Mouse (Mus musculus) ovary, adult 18-20 months (tissue): ENCODE measurements around the gene Apold1.
A peak's percentile ranks its signal among the peaks of the same experiment; 100 is the strongest.

Experiments
- DNase-seq: peaks from one replicate; pipeline ENCODE4 v3.0.0; 2022; ENCODE audit warnings: low spot score, mixed read lengths

Apold1 gene

DNA sequence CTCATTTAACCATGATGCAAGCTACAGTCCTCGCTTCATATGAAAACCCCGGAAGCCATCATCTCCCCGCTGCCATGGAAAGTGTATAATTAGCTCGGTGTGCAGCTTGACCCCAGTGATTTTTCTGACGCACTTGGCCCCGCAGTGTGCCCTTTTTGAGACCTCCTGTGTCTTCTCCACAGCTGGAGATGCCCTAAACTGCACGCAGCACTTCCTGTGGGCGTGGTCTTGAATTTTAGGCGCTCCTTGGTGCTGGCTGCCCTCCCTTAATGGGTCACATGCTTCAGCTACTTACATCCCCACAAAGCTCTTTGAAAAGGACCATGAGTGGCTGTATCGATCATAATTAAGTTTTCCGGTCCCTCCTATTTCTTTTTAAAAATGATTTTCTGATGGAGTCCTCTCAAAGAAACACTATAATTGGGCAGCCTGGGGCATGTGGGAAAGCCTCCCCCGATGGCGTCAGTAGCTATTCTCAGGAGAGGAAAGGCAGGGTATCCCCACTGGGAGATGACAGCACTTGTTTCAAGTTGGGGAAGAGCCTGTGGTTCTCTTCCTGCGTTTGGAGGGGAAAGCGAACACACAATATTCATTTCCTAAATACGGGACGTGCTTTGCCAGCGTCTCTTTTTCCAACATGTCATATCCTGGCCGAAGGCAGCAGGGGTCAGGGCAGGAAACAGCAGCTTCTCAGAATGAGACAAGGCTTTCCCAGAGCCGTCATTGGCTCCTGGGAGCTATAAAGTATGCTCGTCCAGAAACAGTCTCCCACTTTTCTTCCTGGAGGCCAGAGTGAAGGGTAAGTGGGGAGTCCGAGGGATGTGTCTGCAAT is at the start of gene Apold1:
Apold1 (plus strand) TSS at position 488 of the 832 bp plus-strand sequence.
- no peak for DNase-seq

DNA sequence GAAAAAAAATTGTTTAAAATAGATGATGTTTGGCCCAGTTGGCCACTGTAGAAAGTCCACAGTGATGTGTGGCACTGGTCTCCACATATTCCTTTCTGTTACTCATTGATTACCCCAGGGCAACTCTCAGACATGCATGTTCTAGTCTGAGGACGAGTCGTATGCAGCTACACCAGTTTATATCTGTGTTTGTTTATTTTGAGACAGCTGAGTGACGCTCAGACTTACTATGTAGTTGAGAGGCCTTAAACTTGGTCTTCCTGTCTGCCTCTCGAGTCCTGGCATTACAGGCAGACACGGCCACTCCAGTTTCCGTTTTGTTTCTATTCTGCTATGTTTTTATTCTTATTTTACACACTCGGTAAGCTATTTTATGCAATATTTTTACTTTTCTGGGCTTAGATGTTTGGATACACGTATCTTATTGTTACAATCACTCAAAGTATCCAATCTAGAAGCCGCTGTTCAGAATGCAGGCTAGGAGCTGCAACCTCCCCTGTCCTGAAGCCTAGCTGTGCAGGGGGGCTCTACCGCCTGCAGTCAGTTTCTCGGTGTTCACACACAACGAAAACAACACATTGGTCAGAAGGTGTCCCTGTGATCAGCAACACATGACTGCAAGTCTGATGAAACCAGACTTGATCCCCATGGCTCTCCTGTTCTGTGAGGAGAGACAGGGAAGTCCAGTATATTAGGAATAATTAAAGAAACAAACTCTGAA is 48.9 kb upstream of the Apold1 start:
- no peak for DNase-seq

DNA sequence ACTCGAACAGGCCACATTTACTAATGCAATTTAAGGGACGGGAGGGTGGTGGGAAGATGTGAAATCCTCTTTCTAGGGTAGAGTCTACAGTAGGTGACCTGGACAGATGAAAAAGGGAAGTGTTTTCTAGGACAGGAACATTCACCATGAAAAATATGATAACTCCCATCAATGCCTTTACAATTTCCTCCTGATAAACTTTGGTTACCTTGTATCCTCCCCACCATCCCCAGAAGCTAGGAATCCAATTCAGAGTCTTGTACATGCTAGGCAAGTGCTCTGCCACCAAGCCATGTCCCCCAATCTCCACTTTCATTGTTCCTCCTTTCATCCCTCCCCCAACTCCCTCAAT is 48.3 kb upstream of the Apold1 start:
- DNase-seq, result no peak

DNA sequence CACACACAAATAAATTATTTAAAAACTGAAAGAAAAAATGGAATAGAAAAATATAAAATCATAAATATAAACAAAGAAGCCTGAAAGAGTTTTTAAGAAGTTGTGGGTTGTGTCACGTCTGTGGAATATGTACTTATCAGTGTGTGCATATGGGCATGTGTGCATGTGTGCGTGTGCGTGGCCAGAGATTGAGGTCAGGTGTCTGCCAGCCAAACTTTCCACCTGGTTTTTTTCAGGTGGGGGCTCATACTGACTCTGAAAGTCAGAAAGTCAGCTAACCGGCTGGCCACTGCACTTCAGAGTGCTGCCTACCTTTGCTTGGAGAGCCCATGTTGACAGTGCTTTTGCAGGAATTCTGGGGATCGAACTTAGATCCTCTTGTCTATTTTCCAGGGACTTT is 47.2 kb upstream of the Apold1 start:
- DNase-seq, result no peak

DNA sequence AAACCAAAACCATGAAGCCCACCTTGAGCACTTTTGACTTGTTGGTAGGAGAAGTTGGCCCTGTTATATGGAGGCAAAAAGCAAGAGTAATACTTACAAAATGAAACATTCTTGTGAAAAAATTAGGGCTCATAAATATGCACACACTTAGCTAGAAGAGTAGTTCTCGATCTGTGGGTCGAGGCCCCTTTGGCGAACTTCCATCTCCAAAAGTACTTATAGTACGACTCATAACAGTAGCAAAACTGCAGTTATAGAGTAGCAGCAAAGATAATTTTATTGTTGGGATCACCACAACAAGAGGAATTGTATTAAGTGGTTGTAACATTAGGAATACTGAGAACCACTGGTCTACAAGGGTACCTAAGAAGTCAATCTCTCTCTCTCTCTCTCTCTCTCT is 41.7 kb upstream of the Apold1 start:
- DNase-seq, result no peak

DNA sequence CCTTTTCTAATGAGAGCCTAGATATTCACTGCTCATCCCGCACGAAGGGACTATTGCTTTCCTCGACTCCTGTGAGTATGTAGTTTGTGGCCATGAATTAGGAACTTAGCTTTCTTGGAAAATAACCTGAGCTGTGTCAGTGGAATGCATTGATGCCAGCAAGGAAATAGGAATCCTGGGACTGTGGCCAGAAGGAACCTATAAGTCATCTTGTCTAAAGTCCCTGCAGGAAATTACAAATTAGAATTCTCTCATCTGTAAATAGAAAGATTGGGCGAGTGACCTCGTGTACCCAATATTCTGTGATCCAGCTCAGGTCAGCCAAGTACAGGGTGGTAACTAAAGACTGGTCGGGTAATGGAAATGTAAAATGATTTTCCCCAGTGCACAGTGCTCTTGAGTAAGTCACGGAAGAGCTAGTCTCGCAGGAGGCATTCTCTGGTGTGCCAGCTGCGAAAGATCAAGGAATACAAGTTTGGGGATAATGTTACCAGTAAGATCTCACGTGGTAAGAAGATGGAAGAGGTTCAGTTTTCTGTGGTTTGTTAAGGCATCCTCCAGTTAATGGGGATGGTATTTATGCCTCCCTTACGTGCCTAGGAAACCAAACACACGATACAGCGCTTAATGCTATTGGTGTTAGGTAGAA is 37.6 kb upstream of the Apold1 start:
- no peak for DNase-seq

DNA sequence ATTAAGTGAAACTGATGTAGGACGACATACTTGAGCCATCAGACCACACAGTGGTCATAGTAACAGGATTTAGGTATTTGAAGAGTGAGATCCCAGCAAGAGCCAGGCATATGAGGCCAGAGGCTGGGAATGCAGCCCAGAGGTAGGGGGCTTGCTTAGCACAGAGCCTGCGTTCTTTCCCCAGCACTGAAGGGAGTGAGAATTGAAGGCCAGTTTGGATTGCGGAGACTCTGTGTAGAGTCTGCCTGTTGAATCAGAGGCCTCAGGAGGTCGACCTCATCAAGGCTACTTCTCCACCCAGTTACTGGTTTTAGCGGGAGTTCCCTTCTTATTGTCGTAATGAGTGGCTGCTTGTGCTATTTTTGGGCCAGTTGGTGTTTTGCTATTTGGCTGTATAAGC is 35.5 kb upstream of the Apold1 start:
- no peak for DNase-seq

DNA sequence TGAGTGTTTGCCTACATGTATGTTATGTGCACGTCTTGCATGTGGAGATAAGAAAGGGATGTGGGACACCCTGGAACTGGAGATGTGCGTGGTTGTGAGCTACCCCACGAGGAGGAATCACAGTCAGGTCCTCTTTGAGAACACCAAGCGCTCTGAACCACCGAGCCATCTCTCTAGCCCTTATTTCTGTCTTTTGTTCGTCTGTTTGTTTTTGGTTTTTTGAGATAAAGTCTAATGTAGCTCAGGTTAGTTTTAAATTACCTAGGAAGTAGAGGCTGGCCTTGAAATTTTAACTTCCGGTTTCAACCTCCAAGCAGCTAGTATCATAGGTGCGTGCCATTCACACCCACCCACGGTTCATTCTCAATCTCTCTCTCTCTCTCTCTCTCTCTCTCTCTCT is 34.7 kb upstream of the Apold1 start:
- DNase-seq, result no peak

DNA sequence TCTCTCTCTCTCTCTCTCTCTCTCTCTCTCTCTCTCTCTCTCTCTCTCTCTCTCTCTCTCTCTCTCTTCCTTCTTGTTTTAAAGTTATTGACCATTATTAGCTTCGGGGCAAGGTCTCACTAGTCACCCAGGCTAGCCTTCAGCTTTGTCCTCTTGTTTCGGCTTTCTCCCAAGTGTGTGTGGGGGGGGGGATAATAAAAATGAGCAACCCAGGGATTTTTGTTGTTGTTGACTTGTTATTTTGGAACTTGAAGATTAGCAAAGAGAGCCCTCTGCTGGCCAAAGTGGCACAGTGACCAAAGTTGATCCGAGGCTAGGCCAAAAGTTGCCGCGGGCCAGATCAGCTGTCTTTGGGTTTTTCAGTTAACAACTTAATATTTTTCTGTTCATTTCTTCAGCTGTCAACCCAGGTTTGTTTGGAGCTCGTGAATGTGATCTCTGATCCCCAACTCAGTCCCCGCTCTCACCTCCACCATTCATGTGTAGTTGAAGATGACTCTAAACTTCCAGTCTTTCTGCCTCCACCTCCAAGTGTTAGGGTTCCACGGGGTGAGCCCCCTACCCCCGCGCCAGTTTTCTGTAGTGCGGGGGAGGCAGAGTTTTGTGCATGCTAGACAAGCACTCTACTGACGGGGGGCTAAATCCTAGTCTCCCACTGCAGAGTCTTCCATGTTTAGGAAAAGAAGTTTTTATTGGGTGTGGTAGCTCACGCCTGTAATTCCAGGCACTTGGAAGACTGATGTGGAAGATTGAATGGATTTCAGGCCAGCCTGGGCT is 34.0 kb upstream of the Apold1 start:
- no peak for DNase-seq

DNA sequence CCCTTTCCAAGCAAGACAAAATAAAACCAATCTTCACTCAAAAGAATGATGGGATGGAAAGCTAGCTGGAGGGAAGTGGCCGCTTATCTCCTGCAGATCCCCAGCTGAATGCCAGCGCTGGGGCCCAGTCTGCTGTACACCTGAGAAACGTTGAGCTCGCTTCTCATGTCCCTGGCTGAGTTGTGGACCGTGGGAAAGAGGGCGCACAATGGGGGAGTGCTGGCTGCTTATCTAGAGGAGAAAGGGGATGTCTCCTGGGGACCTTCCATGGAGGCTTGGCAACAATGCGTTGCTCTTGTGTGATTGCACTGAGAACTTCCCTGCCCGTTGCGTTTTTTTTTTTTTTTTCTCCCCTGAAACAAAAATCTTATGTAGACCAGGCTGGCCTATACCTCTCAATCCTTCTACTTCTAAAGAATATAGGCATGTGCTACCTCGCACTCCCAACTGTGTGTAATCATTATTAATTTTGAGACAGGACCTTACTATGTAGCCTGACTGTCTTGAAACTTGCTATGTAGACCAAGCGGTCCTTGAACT is 32.9 kb upstream of the Apold1 start:
- DNase-seq, result no peak

DNA sequence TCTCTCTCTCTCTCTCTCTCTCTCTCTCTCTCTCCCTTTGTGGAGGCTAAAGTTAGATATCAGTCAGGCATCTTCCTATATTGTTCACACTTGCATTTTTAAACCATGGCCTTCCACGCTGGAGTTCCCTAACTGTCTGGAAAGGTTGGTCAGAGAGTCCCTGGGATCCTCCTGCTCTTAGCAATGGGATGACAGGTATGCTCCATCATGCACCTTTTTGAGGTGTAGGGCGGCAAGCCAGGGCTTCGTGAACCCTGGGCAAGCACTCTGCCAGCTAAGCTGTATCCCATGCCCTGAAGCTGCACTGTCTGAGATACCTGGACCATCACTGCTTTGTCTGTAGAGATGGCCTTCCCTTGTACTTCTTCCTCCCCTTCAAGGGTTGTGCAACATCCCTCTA is 32.3 kb upstream of the Apold1 start:
- DNase-seq, result no peak

DNA sequence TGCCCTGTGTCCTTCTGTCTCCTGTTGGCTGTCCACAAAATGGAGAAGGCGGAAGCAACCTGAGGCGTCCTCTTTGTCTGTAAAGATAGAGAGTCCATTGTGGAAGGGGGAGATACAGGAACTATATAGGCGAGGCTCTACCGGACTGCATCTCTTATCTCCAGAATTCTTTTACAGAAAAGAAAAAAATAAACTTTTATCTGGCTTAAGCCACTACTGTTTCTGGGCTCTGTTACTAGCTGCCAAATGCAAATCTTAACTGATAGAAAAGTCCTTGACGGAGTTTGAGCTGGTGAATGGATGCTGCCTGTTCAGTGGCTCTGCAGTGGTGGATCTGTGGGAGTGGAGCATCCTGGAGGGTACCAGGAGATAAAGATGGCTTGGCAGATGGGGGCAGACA is 30.2 kb upstream of the Apold1 start:
- no peak for DNase-seq

DNA sequence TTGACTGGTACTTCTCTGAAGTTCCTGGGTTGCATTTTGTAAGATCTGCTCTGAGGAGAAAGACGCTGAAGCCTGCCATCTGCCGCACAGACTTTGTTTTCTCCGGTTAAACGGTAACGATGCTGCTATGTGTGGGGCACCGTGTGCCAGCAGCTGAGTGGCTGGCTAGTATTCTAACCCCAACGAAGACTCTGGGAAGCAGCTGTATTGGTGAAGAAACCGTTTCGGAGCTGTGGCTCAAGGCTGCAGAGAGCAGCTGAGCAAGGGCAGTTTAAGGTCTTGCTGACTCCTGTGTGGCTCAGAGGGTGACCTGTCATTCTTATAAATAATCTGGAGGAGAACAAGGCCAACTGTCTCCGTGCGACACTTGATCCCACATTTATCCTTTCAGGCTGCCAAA is 27.5 kb upstream of the Apold1 start:
- peak; percentile 67 for DNase-seq

DNA sequence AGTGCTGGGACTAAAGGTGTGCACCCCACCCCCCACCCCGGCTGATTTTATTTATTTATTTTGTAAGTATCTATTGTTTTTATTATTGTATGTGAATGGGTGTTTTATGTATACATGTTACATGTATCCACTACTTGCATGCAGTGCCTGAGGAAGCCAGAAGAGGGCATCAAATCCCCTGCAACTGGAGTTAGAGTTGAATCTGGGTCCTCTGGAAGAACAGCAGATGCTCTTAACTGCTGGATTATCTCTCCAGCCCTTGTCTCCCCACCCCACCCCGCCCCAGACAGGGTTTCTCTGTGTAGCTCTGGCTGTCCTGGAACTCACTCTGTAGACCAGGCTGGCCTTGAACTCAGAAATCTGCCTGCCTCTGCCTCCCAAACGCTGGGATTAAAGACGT is 25.1 kb upstream of the Apold1 start:
- no peak for DNase-seq

DNA sequence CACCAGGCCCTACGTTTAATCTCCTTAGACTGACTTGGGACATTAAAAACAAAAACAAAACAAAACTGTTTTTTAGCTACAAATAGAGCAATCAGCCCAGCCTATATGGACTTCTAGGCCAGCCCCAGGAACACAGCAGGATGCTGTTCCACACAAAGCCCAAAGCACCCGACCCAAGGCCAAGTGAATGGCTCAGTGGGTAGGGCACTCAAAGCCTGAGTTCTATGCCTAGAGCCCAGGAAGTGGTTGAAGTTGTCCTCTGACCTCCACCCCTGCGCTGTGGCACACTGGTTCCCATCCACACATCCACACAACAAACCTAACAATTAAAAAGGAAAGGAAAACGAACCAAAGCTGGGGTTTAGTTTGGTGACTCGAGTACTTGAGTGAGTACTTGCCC is 20.2 kb upstream of the Apold1 start:
- no peak for DNase-seq

DNA sequence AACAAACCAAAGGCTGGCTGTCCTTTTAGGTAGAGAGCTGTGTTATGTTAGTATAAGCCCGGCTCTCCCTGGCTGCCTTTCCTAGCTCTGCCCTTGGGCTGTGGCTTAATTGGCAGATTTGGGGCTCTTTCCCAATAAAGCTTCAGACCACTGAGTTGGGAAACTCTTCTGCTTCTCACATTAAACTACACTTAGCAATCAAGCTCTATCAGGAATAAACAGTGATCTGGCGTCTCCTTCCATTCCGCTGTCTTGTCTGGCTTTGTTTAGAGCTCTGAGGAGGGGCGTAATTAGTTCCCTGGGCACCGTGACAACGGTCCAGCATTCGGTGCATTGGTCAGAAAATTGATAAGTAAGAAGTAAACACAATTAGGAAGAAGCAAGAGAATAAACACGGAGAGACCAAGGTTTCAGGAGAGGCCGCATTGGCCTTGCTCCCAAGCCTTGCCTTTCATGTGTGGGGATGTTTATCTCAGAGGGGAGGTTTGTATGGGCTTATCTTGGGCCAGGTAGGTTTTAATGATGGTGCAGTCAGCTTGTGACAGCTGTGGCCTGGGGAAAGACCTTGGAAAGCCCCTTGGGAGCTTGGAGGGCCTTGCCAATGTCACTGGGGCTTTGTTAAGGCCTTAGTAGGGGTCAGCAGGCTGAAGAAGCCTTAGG is 19.5 kb upstream of the Apold1 start:
- DNase-seq, result peak; percentile 70

DNA sequence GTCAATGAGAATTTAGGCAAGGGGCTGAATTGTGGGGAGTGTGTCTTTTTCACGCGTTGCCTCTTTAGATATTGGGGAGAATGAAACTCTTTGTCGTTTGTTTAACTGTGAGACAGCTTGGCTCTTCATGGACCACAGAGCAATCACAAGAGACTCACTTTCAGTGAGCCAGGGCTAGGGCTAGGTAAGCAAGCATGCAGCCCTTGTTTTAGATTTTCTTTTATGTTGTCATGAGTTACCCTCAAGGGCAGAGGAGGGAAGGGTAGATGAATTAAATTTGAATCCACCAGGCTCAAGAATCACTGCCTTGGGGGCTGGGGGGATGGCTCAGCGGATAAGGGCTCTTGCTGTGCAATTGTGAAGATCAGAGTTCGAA is 19.0 kb upstream of the Apold1 start:
- DNase-seq, result no peak

DNA sequence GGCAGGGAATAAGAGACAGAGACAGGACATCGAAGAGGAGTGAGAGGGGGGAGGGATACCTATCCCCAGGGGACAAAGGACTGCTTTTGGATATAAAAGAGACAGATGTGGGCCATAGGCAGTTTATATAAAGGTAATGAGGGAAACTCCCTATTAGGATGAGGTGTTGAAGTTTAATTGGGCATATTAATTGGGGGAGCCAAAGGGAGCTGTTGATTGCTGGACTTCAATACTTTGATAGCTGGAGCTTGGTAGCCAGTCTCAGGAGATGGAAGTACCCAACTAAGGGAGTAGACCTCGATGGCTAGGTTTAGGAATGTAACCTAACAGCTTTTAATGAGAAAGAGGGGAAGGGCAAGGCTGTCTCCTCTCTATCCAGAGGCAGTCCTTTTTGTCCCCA is 17.6 kb upstream of the Apold1 start:
- no peak for DNase-seq

DNA sequence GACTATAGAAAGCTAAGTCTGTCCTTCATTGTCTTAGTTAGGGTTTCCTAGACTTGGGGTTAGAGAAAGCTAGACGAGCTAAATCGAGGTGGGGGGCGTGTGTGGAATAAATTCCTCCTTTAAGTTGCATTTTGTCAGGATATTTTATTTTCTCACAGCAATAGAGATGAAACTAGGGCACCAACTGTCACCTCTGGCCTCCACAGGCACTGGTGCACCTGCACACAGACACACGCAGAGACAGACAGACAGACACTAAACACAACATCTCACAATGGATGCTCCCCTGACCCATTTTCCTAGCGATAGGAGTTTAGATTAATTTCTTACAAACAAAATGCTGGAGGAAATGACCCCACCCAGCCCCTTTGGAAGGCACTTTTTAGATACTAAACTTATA is 14.8 kb upstream of the Apold1 start:
- no peak for DNase-seq

DNA sequence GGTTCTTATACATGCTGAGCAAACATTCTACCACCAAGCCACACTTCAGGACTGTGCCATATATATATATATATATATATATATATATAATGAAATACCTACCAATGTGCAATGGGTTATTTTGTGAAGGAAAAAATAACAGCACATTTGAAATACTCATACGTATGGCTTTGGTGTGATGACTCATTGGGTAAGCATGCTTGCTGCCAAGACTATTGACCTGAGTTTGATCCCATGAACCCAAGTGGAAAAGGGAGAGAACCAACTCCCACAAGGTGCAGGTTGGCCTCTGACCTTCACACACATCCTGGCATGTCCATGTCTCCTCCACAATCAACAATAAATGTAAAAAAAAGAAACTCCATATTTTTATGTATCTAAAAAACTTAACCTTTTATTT is 13.2 kb upstream of the Apold1 start:
- DNase-seq, result no peak

DNA sequence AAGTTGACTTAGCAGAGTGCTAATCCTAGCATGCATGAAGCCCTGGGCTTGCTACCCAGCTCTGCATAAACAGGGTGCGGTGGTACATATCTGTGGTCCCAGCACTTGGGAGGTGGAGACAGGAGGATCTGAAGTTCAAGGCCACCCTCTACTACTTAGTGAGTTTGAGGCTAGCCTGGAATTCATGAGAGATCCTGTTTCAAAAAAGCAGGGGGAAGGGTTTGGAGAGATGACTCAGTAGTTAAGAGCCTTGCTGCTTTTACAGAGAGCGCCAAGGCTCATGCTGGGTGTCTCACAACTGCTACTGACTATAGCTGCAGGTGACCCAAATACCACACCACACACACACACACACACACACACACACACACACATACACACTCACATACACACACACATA is 12.0 kb upstream of the Apold1 start:
- DNase-seq, result no peak

DNA sequence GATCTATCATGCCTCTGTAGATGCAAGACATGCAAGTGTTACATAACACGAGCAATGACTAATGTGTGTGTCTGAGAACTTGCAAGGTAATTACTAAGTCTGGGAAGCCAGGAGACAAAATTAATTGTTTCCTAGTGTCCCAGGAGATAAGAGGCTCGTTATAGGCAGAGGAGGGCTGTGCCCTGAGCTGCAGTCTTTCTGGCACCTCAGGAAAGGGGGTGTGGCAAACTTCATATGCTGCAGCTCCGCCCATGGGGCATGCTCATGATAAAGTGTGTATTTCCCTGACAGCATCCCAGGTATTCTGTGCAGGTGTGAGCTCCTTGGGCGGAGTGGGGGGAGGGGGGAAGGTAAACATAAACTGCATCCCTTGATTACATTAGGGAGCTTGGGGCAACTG is 9.4 kb upstream of the Apold1 start:
- no peak for DNase-seq
